Mouse (Mus musculus): ENCODE results near the gene Wdr4. TPM values are rescaled to one million over a fixed set of nuclear protein-coding genes. Genes with fewer than 3 reads are reported as not detected.

Gene Wdr4
- polyA plus RNA-seq, 1 experiment: 13.8 TPM

- no peaks in the 10 kb centered on the region for H3K4me1 ChIP-seq (ENCODE audit: control insufficient read depth, insufficient read depth, low read length)
- H3K4me3 ChIP-seq (ENCODE audit: insufficient read depth, low read length): no peak overlapping the region
- H3K27ac ChIP-seq (ENCODE audit: insufficient read depth, low read depth, low read length): no peak overlapping the region
- no peak for TF ChIP-seq CTCF (IDR thresholded peaks at IDR 0.05; ENCODE audit: low read depth, low read length)
- no peak for TF ChIP-seq POLR2A (IDR thresholded peaks at IDR 0.05; ENCODE audit: borderline replicate concordance, low read depth, low read length)
Measured at GRCm38 (mm10) chr17:31474388-31474787, 45.4 kb downstream of the Wdr4 start.

GRCm38 (mm10) chr17:31470766-31471418 lies 48.9 kb downstream of the Wdr4 start:
- no peak overlapping the region for H3K27ac ChIP-seq (ENCODE audit: insufficient read depth, low read depth, low read length)
- TF ChIP-seq POLR2A (IDR thresholded peaks at IDR 0.05; ENCODE audit: borderline replicate concordance, low read depth, low read length) (no peak), CTCF (IDR thresholded peaks at IDR 0.05; ENCODE audit: low read depth, low read length) (no peak)
- no peaks in the 10 kb centered on the region for H3K4me1 ChIP-seq (ENCODE audit: control insufficient read depth, insufficient read depth, low read length)
- no peak overlapping the region for H3K4me3 ChIP-seq (ENCODE audit: insufficient read depth, low read length)

GRCm38 (mm10) chr17:31468496-31468895 lies 51.3 kb downstream of the Wdr4 start:
- TF ChIP-seq CTCF (IDR thresholded peaks at IDR 0.05; ENCODE audit: low read depth, low read length) (no peak), POLR2A (IDR thresholded peaks at IDR 0.05; ENCODE audit: borderline replicate concordance, low read depth, low read length) (no peak)
- Histone ChIP-seq H3K4me3 (ENCODE audit: insufficient read depth, low read length) (no peak overlapping the region), H3K27ac (ENCODE audit: insufficient read depth, low read depth, low read length) (no peak overlapping the region), H3K4me1 (ENCODE audit: control insufficient read depth, insufficient read depth, low read length) (no peaks in the 10 kb centered on the region)

- TF ChIP-seq CTCF (IDR thresholded peaks at IDR 0.05; ENCODE audit: low read depth, low read length): 0 out of 2 replicates have a peak, but pooled peaks have one; percentile 15
- no peak for TF ChIP-seq POLR2A (IDR thresholded peaks at IDR 0.05; ENCODE audit: borderline replicate concordance, low read depth, low read length)
- Histone ChIP-seq H3K4me1 (ENCODE audit: control insufficient read depth, insufficient read depth, low read length) (no peaks in the 10 kb centered on the region), H3K4me3 (ENCODE audit: insufficient read depth, low read length) (no peak overlapping the region), H3K27ac (ENCODE audit: insufficient read depth, low read depth, low read length) (no peak overlapping the region)
Measured at GRCm38 (mm10) chr17:31466854-31467253, 52.9 kb downstream of the Wdr4 start.

- no peak for TF ChIP-seq POLR2A (IDR thresholded peaks at IDR 0.05; ENCODE audit: borderline replicate concordance, low read depth, low read length)
- no peak for TF ChIP-seq CTCF (IDR thresholded peaks at IDR 0.05; ENCODE audit: low read depth, low read length)
- no peak overlapping the region for H3K27ac ChIP-seq (ENCODE audit: insufficient read depth, low read depth, low read length)
- no peak overlapping the region for H3K4me3 ChIP-seq (ENCODE audit: insufficient read depth, low read length)
- H3K4me1 ChIP-seq (ENCODE audit: control insufficient read depth, insufficient read depth, low read length): no peaks in the 10 kb centered on the region
Measured at GRCm38 (mm10) chr17:31462506-31462905, 57.3 kb downstream of the Wdr4 start.

- H3K27ac ChIP-seq (ENCODE audit: insufficient read depth, low read depth, low read length): no peak overlapping the region
- TF ChIP-seq POLR2A (IDR thresholded peaks at IDR 0.05; ENCODE audit: borderline replicate concordance, low read depth, low read length) (no peak), CTCF (IDR thresholded peaks at IDR 0.05; ENCODE audit: low read depth, low read length) (no peak)
- no peaks in the 10 kb centered on the region for H3K4me1 ChIP-seq (ENCODE audit: control insufficient read depth, insufficient read depth, low read length)
- no peak overlapping the region for H3K4me3 ChIP-seq (ENCODE audit: insufficient read depth, low read length)
Measured at GRCm38 (mm10) chr17:31460416-31460815, 59.4 kb downstream of the Wdr4 start.

GRCm38 (mm10) chr17:31456723-31457567 lies 62.8 kb downstream of the Wdr4 start:
- Histone ChIP-seq H3K27ac (ENCODE audit: insufficient read depth, low read depth, low read length) (no peak overlapping the region), H3K4me3 (ENCODE audit: insufficient read depth, low read length) (no peak overlapping the region), H3K4me1 (ENCODE audit: control insufficient read depth, insufficient read depth, low read length) (no peaks in the 10 kb centered on the region)
- TF ChIP-seq POLR2A (IDR thresholded peaks at IDR 0.05; ENCODE audit: borderline replicate concordance, low read depth, low read length) (no peak), CTCF (IDR thresholded peaks at IDR 0.05; ENCODE audit: low read depth, low read length) (no peak)

GRCm38 (mm10) chr17:31454056-31454455 lies 65.7 kb downstream of the Wdr4 start:
- H3K27ac ChIP-seq (ENCODE audit: insufficient read depth, low read depth, low read length): no peak overlapping the region
- H3K4me3 ChIP-seq (ENCODE audit: insufficient read depth, low read length): no peak overlapping the region
- no peaks in the 10 kb centered on the region for H3K4me1 ChIP-seq (ENCODE audit: control insufficient read depth, insufficient read depth, low read length)
- no peak for TF ChIP-seq POLR2A (IDR thresholded peaks at IDR 0.05; ENCODE audit: borderline replicate concordance, low read depth, low read length)
- no peak for TF ChIP-seq CTCF (IDR thresholded peaks at IDR 0.05; ENCODE audit: low read depth, low read length)

- H3K4me3 ChIP-seq (ENCODE audit: insufficient read depth, low read length): no peak overlapping the region
- no peak for TF ChIP-seq CTCF (IDR thresholded peaks at IDR 0.05; ENCODE audit: low read depth, low read length)
- no peak for TF ChIP-seq POLR2A (IDR thresholded peaks at IDR 0.05; ENCODE audit: borderline replicate concordance, low read depth, low read length)
- no peaks in the 10 kb centered on the region for H3K4me1 ChIP-seq (ENCODE audit: control insufficient read depth, insufficient read depth, low read length)
- H3K27ac ChIP-seq (ENCODE audit: insufficient read depth, low read depth, low read length): no peak overlapping the region
Measured at GRCm38 (mm10) chr17:31453476-31453875, 66.3 kb downstream of the Wdr4 start.

GRCm38 (mm10) chr17:31452816-31453215 lies 67.0 kb downstream of the Wdr4 start:
- H3K4me3 ChIP-seq (ENCODE audit: insufficient read depth, low read length): no peak overlapping the region
- no peaks in the 10 kb centered on the region for H3K4me1 ChIP-seq (ENCODE audit: control insufficient read depth, insufficient read depth, low read length)
- no peak overlapping the region for H3K27ac ChIP-seq (ENCODE audit: insufficient read depth, low read depth, low read length)
- TF ChIP-seq CTCF (IDR thresholded peaks at IDR 0.05; ENCODE audit: low read depth, low read length) (no peak), POLR2A (IDR thresholded peaks at IDR 0.05; ENCODE audit: borderline replicate concordance, low read depth, low read length) (no peak)
